Mouse (Mus musculus): ENCODE results near the gene Gm1604a.
A peak's percentile ranks its signal among the peaks of the same experiment; 100 is the strongest.
"Not testable (repeated sequence)": the region's sequence is repeated elsewhere in the genome, so short reads cannot be mapped to it uniquely, and the experiment has no call there.

The Gm1604a gene

DNA sequence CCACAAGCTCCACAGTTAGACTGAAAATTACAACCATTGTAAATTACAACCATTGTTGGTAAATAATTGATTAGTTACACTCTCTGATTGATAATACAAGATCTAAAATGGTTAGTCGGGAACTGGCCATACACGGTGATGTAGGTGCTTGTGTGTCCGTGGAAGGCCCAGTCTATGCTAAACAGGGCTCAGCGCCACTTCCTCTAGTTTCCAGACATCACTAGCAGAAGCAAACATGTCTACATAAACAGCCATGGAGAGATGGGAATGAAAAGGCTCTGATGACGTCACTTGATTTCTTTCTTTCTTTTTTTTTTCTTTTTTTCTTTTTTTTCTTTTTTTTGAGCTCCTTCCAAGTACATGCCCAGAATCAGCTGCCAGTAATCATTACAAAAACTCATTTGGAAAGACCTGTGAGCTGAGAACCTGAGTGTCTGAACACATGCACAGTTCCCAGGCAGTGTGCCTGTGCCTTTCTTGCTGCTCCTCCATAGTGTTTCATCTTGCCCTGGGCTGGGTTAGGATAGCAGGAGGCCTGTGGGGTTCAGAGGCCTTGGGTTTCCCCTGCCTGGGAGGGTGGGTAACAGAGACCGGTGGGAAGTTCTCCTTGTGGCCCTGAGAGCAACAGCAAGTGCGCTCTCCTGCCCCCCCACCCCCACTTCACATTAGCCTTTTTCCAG is 44.3 kb downstream of the Gm1604a start:
- DNase-seq (ENCODE audit: low read depth), result not testable (repeated sequence)

DNA sequence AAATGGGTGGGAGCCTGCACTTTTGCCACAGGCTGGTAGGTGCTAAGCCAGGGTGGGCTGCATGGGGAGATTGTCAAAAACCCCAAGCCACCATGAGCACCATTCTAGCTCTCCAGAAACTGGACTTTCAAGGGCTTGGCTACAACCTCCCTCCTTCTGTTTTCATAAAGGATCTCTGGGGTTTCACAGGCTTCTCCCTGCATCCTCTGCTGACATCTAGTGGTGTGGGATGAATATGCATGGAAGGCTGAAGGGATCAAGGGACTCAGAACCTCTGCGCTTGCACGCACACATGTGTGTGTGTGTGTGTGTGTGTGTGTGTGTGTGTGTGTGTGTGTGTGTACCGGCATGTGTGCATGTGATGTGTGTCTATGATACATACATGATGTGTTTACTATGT is 49.1 kb downstream of the Gm1604a start:
- peak; percentile 26 for DNase-seq (ENCODE audit: low read depth)

DNA sequence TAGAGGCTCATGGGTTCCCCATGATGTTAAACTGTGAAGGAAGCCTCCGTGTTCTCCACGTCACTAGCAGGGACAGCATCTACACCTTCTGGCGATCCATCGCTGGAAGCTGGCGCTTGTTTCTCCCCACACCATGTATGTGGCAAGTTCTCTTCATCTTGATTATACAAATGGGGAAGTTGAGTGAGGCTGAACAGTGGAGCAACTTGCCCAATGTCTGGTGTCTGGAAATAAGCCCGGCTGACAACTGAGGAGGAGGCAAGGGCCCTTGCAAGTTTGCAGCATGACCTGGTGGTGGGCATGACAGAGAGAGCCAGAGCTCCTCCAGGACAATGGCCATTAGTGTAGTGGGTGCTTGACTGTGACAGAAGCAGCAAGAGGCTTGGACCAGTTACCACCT is 50.2 kb downstream of the Gm1604a start:
- not testable (repeated sequence) for DNase-seq (ENCODE audit: low read depth)

- DNase-seq (ENCODE audit: low read depth), result not testable (repeated sequence)
Measured at GRCm38 (mm10) chr17:7079558-7079957, 54.2 kb downstream of the Gm1604a start.

GRCm38 (mm10) chr17:7084523-7084922 is 59.2 kb downstream of the Gm1604a start:
- DNase-seq (ENCODE audit: low read depth), result not testable (repeated sequence)

DNA sequence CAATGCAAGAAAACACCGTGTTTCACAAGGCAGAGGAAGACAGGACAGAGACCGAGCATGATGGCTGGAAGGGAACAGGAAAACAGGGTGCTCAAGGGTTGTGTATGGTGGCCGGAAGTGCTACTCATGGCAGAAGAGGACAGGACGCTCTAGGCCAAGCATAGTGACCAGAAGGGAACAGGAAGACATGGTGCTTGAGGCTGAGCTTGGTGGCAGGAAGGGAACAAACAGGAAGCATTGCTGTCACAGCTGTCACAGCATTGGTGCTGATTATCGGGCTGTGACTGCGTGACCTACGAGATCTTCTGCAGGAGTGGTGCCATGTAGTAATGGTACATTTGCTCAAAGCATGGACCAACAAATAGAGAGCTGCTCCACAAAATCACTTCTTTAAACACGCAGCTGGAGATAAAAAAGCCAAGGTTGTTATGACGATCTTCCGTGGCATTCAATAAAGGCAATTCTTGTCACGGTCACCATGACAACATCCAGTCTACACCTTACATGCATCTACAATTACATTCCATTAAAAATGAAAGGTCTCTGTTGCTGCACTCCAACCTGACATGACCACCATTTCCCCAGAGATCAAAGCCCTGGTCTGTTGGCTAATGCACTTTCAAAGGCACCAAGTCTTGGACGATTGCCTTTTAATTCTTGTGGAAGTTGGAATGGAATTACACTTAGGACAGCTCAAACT is 60.3 kb downstream of the Gm1604a start:
- DNase-seq (ENCODE audit: low read depth), result not testable (repeated sequence)

DNA sequence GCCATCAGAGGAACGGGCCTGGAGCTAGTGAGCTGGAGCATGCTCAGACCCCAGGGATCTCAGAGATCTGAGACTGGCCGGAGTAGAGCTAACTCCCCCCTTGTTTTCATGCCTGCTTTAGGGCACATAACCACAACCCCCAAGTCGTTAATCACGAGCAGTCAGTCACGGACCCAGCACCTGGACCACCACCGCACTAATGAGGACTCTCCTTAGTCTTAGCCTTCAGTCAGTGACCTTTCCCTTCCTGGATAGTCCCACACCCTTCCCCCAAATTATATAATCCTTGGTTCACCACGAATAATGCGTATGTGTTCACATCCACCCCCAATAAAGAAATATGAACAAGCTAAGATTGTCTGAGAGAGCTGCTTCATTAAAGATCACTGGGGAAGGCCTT is 61.5 kb downstream of the Gm1604a start:
- DNase-seq (ENCODE audit: low read depth), result not testable (repeated sequence)

DNA sequence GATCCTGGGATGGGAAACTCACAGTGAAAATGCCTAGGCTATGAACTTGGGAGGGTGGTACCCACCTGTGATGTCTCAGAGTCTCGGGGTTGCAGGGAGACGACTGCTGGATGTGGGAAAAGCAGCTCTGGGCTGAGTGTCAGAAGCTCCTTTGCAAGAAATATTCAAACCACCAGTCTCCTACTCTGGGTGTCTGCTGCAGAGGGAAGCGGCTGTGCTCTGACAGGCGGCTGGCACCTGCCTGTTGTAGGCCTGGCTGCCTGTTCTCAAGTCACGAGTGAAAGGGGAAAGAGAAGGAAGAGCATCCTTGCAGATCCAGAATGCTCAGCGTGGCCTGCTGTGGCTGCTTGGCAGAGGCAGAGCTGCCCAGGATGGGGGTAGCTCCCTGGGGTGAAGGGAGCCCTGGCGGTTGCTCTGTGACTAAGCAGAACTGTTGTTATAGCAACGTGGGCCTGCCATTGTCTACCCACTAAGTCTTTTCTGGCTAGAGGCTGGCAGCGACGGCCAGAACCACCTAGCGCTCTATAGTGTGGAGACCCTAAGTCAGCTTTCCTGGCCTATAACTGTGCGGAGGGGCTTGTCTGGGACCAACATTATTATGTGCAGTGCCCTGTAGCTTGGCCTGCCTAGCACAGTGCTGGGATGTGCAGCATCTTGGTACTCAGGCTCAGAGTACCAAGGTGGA is 72.6 kb downstream of the Gm1604a start:
- not testable (repeated sequence) for DNase-seq (ENCODE audit: low read depth)

- not testable (repeated sequence) for DNase-seq (ENCODE audit: low read depth)
Measured at GRCm38 (mm10) chr17:7099096-7099495, 73.7 kb downstream of the Gm1604a start.

DNA sequence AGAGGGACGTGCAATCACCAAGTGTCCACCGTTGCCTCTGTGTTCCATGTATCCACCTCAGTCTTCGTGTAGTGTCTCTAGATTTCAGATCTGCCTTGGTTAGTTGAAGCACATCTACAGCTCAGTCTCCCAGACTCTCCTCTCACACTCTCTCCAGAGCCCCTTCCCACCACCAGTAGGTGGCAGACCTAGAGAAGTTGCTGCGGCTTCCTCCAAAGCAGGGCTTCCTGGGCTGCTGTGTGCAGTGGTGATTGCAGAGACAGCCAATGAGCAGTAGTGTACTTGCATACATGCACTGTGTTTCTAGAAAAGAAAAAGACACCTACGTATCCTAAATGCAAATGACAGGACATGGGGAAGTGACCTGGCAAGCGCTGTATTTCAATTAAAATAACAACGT is 77.6 kb downstream of the Gm1604a start:
- DNase-seq (ENCODE audit: low read depth), result not testable (repeated sequence)

DNA sequence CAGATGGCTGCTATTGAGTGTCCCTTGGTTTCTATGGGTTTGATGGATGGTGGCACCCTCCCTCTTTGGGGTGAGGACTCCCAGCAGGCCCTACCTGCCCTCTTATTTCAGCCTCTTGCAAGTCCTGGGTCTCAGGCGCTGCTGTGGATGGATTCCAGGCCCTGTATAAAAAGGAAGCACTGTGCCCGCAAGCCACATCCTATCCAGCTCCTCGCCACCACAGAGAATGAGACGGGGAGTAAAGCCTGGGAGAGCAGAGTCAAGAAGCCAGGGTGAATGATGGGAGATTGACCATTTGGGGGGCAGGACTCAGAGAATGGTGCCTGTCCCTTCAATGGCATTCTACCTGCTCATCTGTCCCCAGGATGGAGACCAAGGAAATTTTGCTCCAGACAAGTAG is 86.3 kb downstream of the Gm1604a start:
- DNase-seq (ENCODE audit: low read depth), result not testable (repeated sequence)

- DNase-seq (ENCODE audit: low read depth), result not testable (repeated sequence)
Measured at GRCm38 (mm10) chr17:7116265-7116664, 90.9 kb downstream of the Gm1604a start.

- DNase-seq (ENCODE audit: low read depth), result not testable (repeated sequence)
Measured at GRCm38 (mm10) chr17:7120835-7121234, 95.5 kb downstream of the Gm1604a start.

DNA sequence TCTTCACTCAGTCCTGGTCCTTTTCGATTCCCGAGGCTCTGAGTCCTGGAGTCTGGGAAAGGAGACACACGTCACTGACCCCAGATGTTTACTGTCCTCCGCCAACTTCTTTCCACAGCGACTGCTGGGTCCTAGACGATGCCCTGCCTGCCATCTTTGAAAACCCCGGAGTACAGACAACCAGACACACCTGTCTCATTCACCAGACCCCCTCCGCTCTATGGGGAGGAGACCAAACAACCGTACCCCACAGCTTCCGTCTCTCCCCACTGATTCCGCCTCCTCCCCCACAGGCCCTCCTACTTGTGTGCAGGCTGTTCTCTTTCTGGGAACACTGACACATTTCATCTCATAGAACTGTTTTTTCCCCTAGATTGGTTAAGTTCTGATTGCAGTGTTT is 97.2 kb downstream of the Gm1604a start:
- not testable (repeated sequence) for DNase-seq (ENCODE audit: low read depth)

GRCm38 (mm10) chr17:7126475-7126874 is 101.1 kb downstream of the Gm1604a start:
- not testable (repeated sequence) for DNase-seq (ENCODE audit: low read depth)

GRCm38 (mm10) chr17:7134002-7134401 is 108.6 kb downstream of the Gm1604a start:
- not testable (repeated sequence) for DNase-seq (ENCODE audit: low read depth)

- DNase-seq (ENCODE audit: low read depth), result not testable (repeated sequence)
Measured at GRCm38 (mm10) chr17:7135277-7135676, 109.9 kb downstream of the Gm1604a start.

All from induced T-regulatory cell, adult 2 months (primary cell).